Mouse (Mus musculus): Measurements from ENCODE around the gene Ptprn.

DNA sequence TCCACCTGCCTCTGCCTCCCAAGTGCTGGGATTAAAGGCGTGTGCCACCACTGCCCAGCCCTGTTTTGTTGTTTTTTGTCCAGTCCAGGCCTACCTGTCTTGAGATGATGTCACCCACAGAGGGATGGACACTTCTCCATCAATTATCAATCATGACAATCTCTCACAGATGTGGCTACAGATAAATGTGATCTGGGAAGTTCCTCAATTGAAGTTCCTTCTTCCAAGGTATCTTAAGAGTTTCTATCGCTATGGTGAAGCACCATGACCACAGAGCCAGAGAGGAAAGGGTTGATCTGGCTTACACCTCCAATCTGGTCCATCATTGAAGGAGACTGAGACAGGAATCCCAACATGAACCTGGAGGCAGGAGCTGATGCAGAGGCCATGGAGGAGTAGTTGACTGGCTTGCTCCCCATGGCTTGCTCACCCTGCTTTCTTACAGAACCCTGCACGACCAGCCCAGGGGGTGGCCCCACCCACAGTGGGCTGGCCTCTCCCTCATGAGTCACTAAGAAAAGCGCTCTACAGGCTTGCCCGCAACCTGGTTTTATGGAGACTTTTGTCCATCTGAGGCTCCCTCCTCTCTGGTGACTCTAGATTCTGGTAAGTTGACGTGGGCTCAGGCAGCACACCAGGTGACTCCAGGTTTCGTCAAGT, 33.8 kb downstream of the Ptprn start:
- no peak for TF ChIP-seq CTCF (IDR thresholded peaks at IDR 0.05; ENCODE audit: borderline replicate concordance, insufficient read depth, low read length)
- no peak for TF ChIP-seq POLR2A (IDR thresholded peaks at IDR 0.05; ENCODE audit: low read depth, low read length)

Data from embryonic fibroblast, embryonic 13.5 days (primary cell).